Mouse (Mus musculus): Measurements from ENCODE around the gene Plekhf1.

Gene Plekhf1

DNA sequence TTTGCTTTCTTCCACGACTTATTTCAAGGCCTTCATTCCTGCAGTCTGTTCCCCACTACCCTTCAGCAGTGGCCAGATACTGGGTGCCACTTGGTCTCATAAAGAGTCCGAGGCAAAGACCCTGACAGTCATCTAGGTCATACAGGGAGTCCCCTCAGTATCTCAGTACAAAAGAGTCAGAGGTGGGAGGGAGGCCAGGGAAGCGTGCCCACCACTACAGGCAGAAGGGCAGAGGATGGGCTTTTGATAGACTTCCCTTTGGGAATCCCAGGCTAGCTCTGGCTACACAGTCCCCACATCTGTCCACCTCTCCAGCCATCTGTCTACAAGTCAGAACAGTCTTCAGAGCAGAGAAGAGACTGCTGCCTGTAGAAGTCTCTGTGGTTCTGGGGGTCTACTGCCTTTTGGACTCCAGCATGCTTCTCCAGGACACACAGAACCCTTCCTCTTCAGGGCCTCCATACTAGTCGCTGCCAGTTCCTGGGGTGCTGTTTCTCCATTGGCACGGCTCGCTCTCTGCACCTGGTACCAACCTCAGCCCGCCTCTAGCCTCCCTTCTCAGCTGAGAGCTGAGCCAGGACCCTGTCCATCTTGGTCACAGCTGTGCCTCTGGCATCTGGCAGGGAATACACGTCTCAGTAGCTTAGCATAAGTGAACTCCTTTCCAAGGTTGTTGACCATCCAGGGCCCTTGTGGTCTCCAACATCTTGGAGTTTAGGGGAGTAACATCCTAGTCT lies 9.0 kb downstream of the Plekhf1 start:
- DNase-seq (ENCODE audit: low spot score) = no peak

DNA sequence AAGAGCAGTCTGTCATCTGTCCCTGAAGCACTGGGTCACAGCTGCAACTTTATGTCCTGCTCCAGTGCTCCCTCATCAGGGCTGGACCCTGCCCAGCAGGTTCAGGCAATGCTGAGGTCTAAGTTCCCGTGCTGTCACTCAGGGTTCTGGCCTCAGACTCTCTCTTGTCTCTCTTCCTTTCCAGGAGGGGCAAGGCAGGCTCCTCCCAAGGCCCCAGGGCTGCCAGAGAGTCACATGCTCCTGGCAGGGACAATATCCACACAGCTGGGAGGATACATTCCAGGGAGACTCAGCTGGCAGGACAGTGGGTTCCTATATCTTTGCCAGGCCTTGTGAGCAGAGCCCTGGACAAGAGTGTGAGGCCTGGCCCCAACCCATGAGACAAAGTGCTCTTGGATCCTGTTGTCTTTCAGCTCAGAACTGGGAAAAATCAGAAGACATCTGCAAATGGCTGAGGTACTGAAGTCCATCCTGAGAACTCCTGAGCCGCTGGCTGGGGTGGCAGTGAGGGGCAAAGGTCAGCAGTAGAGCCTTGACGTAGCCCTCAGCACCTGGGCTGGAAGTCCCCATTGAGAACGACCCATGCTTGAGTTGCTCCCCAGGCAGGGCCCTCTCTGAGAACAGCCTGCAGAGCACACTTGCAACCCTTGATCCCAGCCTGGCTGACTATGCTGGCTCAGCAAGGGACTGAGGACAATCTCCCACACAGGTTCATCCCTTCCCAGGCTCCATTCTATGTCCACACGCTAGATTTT lies 10.2 kb downstream of the Plekhf1 start:
- peak; percentile 84 for DNase-seq (ENCODE audit: low spot score)

DNA sequence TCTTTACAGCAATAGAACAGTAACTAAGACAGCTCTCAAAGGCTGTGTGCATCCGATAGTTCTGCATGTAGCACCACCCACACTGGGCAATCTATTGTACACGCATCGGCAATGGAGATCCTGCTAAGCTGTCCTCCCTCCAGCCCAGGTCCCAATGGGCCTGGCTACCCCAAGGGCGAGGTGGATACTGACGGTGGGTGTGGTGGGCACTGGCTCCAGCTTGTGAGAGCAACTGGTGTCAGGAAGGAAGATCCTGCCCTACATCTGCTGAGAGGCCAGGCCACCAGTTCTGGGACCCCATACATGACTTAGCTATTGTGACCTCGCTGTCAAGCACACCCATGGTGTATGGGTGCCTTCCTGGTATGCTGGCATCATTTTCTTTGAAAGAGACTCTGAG lies 12.1 kb downstream of the Plekhf1 start:
- DNase-seq (ENCODE audit: low spot score) = no peak

DNA sequence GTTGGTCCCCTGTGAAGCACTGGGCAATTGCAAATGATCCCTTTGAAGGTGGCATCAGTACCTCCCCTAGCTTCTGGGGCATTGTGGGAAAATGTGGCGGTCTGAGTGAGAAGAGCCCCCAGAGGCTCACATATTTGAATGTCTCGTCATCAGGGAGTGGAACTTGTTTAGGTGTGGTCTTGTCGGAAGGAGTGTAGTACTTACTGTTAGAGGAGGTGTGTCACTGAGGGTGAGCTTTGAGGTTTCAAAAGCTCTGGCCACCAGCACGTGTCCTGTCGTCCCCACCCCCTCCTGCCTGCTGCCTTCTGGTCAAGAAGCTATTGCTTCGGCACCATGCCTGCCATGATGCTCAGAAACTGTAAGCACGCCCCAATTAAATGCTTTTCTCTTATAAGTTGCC lies 12.5 kb downstream of the Plekhf1 start:
- no peak for DNase-seq (ENCODE audit: low spot score)

DNA sequence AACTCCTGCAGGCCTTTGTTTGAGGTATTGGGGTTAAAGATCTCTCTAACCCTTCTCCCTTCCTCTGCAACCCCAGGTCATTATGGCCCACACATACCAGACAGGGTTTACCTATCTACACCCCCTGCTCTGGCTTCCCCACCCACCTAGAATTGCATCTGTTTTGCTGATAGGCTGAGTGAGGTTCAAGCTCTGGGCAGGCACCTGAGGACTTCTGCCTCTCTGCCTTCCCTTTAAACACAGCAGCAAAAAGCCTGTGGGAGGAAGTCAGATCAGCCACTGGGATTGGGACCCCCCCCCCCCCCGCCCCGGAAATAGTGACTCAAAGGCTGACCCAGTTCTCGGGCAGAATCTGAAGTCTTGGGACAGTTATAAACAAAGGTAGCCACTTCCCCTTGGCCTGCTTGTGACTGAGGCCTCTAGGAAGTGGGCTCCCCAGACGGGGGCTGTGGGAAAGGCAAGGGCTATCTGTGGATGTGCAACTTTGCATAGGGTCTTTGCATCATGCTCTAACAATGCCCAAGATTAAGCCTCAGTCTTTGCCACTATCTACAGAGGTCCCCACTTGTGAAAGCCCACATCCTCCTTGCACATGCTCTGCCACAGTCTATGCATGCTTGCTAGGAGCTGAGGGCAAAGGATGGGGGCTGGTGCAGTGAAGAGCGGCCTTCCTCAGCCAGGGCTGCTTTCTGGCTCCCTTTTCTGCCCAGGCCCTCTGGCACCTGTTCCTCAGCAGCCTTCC lies 13.2 kb downstream of the Plekhf1 start:
- no peak for DNase-seq (ENCODE audit: low spot score)

DNA sequence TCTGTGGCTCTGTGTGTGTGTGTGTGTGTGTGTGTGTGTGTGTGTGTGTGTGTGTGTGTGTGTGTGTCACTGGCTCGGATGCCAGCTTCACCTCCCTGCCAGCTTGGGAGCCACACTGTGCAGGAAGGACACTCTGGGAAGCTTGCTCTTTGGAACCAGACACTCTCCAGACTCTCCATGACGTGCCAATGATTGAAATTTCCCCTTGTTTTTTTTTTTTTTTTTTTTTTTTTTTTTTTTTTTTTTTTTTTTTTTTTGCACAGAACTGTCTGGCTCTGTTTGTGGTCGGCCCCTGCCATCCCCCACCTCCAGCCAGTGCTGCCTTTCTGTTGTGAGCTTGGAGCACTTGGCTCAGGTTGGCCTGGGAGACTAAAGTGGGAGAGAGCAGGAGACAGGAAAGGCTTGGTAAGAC lies 15.2 kb downstream of the Plekhf1 start:
- no peak for DNase-seq (ENCODE audit: low spot score)

DNA sequence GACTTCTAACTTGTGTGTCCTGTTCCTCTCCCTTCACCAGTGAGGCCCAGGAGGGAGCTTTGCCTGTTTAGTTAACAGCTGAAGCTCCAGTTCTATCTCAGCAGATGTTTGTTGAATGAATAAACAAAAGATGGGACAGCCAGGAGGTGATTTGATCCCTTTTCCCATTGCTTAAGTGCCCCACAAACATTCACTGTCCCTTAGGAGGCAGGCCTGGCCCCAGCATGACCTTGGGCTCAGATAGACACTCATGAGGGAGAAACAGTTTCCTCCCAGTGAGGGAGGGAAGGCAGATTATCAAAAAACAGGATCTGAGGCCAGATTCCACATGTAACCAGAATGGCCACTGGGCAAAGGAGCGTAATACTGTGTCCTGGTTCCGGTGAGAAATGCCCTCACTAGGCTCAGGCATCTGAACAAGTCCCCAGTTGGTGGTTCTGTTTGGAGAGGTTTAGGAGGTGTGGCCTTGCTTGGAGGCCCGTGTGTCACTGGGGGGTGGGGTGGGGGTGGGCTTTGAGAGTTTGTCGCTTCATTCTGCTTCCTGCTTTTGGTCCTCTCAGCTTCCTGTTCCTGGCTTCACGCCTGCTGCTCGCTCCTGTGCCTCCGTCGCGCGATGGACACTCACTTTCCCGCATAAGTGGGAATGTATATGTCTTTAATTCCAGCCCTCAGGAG lies 18.2 kb downstream of the Plekhf1 start:
- DNase-seq (ENCODE audit: low spot score) = no peak

DNA sequence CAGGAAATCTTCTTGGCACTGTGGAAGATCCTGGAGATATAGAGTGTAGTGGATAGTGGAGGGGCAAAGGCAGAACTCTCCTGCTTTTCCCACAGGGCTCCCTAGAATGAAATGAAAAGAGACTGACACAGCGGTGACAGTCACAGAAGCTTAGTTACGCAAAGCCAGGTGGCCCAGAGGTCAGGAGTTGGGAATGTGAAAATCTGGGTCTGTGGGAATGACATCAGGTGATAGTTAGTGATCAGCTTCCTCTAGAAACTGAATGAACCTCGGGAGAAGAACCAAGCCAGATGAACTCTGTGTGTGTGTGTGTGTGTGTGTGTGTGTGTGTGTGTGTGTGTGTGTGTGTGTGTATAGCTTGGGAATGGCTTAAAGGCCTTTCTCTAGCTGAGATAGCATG lies 18.8 kb downstream of the Plekhf1 start:
- DNase-seq (ENCODE audit: low spot score) = no peak

DNA sequence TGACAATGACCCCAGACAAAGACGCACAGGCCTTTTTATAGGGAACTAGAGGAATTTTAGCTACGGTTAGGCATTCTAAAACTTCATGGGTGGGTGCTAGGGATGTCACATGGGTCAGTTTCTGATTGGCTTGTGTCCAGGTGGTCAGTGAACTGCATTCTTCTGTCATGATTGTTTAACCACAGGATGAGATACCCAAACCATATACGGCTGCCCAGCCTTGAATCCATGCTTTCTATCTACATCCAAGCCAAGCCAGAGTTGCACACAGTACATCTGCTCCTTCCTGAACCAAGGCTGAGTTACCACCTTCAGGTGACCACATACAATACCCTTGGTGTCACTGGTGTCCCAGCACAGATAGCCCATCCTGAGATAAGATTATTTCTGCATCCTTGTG lies 21.3 kb downstream of the Plekhf1 start:
- DNase-seq (ENCODE audit: low spot score) = no peak

DNA sequence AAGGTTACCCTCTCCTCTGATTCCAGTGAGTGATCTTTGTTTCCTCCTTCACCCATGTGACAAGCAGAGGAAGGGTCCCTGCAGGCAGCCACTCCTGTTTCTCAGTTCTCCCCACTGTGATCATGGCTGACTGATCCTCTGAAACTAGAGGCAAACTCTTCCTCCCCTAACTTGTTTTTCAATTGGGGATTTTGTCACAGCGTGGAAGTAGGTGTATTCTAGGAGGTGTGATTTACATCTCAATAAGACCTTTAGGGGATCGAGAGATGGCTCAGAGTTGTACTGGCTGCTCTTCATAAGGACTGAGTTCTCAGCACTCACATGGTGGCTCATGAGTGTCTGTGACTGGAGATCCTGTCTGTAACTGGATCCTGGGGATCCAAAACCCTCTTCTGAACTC lies 22.0 kb downstream of the Plekhf1 start:
- DNase-seq (ENCODE audit: low spot score) = no peak

DNA sequence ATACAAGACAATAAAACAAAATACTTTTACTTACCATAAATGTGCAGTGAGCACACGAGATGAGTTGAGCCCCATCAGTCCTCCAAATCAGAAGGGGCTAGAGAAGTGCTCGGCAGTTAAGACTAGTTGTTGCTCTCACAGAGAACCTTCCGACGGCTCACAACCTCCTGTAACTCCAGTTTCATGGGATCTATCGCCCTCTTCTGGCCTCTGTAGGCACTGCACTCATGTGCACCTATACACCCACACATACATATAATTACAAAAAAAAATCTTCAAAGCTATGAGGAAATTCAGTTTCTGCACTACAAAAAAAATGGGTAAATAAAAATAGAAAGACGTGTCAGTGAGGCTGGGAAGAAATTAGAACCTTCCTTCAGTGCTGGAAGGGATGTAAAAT lies 23.5 kb downstream of the Plekhf1 start:
- DNase-seq (ENCODE audit: low spot score) = no peak

DNA sequence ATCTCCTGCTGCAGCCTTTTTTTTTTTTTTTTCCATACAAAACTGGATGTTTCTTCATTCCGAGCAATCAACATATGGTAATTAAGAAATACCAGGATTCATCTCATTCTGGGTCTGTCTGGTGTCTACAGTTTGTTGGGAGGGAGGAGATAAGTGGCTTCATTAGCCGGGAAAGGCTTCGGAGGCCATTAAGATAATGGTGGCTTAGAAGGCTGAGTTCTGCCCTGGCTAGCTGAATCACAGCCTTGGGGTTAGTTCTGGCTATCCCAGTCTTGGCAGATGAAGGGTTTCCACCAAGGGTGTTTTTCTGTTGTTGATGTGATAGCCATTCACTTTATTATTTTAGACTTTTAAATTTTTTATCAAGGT lies 26.5 kb downstream of the Plekhf1 start:
- DNase-seq (ENCODE audit: low spot score) = no peak

DNA sequence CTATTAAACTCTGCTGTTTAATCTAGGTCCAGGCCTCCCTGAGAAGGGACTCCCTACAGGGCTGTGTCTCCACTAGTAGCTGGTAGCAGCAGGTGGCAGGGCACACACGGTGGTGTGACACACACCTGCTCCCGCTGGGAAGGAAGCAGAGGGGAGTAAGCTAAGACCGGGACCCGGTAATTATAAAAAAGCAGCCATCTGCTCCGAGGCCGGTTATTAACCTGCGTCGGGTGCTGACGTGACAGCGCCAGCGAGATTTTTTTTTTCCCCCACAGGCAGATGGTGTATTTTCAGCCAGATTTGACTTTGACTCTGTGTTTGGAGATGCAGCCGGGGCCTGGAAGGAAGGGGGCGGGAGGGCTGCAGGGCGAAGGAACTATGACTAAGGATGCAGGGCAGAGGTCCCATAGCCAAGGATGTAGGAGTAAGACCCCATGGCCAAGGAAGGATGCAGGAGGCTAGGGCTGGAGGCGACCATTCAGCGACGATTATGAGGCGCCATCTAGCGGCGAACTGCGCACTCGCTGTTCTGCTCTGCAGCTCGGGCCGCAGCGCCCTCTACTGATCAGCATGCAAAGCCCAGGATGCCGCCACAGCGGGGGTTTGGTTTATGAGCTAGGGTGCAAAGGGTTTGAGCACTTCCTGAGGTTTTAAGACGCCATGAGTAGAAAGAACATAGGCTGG lies 27.1 kb downstream of the Plekhf1 start:
- DNase-seq (ENCODE audit: low spot score) = peak; percentile 93

DNA sequence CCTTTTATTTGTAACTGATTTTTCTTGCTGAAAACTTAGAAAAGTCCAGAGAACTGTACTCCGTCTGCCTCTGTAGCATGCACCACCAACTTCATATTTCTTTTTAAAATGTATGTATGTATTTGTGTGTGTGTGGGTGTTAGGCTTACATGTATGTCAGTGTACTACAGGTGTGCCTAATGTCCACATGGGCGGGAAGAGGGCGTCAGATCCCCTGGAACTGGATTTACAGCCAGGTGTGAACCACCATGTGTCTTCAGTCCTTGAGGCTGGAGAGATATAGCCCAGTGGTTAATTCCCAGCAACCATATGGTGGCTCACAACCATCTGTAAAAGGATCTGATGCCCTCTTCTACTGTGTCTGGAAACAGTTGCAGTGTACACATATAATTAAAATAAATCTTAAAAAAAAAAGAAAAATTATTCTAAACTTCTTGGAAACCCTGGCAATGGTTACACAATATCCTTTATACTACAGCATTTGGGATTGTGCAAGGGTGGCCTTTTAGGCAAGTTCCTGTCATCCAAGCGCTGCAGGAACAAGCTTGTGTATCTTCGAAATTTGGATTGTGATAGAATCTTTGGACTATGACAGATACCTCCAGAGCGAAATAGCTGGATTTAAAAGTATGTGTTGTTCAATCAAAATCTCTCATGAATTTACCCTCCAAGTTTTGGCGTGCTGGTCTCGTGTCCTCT lies 27.8 kb downstream of the Plekhf1 start:
- DNase-seq (ENCODE audit: low spot score) = no peak

DNA sequence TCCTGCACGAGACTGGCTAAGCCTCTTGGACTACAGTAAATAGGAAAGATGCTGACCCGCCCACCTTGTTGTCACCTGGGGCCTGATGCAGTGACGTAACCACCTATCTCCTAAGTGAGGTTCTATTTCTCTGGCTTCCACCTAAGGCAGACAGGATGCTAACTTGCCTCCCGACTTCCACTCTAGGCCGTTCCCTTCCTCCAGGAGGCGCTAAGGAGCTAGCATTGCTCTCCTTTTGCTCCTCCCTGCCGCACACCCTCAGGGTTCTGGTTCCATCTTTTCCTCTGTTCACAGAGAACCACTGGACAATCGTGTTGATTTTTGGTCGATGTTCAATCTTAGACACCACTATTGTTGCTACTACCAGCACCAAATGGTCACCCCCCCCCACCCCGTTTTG lies 36.2 kb downstream of the Plekhf1 start:
- peak; percentile 61 for DNase-seq (ENCODE audit: low spot score)

DNA sequence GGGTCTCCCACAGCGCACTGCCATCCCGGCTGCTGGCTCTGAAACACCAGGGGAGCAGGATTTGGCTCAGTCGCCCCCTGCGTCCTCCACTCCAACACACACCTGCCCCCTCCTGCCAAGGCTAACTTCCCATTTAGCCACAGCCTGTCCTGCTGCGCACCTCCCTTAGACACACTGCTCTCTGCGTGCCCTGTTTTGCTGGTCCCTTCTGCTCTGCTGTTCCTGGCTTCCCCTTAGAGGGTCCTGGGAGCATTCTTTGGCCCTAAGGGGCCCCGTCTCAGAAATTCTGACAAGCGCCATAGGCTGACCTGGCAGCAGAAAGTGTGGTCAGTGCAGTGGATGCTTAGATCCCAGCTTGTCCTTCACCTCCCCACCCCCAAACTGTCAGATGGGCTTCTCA lies 36.7 kb downstream of the Plekhf1 start:
- no peak for DNase-seq (ENCODE audit: low spot score)

DNA sequence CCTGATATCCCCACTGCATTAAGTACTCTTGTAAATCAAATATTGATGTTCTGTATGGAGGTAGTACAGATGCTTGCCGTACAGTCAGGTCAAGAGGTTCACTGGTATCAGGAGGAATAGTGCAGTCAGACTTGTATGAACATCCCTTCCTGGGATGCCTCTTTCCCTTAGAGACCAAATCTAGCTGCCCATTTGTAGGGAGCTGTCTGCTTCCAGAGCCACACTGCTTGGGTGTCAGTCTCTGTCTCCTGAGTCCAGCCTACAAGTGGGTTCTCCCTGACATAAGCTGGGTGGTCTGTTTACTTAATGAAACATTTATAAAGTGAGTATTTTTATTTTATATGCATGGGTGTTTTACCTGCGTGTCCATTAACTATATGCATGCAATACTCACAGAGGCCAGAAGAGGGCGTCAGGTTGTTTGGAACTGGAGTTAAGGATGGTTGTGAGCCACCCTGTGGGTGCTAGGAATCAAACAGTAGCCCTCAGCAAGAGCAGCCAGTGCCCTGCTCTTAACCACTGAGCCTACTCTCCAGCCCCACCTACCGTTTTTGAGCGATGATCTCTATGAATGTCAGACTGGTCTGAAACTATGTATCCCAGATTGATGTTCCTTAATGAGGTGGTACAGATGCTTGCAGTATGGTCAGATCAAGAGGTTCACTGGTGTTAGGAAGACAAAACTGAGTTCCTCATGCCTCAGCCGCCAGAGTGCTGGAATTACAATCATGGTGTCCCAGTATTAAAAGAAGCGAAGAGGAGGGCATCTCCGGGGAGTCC lies 37.6 kb downstream of the Plekhf1 start:
- no peak for DNase-seq (ENCODE audit: low spot score)

DNA sequence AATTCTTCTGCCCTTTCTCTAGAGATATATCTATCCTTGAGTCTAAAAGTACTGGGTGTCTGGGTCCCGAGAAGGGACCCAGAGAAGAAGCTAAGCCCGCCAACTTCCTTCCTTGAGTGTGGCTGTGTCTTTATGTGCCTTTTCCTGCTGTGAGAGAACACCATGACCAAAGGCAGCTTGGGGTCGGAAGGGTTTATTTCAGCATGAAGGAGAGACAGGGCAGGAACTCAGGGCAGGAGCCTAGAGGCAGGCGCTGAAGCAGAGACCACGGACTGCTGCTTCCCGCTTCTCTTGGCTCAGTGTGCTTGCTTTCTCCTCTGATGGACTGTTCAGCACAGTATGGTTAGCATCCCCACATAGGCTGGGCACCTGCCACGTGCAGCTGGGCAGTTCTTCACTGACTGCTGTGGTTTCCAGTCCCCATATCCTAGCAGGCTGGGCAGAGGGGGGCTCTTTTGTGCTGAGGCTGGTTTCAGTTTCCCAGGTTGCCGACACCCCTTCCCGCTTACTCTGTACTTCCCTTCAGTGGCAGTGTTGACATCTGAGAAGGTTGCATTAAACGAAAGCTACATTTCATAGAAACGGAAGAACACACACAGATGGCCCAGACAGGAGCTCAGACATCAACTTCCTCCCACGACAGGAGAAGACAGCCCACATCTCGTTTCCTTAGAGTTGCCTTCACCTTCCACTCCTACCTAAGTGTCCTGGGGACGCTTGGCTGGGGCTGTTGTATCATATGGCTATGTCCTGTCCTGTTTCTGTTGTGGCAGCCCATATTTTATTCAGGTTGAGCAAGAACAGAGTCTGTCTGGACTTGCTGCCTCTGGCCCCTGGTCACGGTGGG lies 38.5 kb downstream of the Plekhf1 start:
- DNase-seq (ENCODE audit: low spot score) = no peak

DNA sequence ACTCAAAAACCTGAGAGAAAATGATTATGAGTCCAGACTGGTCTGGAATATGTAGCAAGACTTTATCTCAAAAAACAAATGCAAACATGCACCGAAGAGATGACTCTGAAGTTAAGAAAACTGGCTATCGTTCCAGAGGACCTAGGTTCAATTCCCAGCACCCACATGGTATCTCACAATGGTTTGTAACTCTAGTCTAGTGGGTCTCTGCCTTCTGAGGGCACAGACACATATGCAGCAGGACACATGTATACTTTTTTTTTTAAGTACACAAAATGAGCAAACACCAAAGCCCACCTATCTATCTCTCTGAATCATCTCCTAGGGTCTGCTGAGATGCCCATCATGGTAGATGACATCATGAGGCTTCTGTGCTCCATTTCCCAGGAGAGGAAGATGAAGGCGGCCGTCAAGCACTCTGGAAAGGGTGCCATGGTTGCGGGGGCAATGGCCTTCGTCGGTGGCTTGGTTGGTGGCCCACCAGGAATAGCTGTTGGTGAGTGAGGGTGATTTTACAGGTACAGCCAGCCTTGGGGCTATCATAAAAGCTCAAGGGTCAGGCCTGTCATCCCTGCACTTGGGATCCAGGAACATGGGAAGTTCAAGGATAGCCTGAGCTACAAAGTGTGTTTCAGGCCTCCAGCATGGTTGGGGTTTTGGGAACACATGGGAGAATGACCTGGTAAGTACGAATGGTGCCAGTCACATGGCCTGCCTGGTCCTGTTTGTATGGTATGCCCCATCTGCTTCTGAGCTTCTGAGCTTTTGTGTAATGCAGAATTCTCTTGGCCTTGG lies 39.3 kb downstream of the Plekhf1 start:
- no peak for DNase-seq (ENCODE audit: low spot score)

Measured in testis, postnatal 10 days (tissue).